Mouse (Mus musculus) thymus, adult 18-20 months (tissue): Measurements from ENCODE around the gene Thy1.

Experiments
- DNase-seq, 2 experiments: peaks; one replicate each; pipeline ENCODE4 v3.0.0; 2022; ENCODE audit warnings: mixed read lengths in 2 of 2

Gene Thy1

DNA sequence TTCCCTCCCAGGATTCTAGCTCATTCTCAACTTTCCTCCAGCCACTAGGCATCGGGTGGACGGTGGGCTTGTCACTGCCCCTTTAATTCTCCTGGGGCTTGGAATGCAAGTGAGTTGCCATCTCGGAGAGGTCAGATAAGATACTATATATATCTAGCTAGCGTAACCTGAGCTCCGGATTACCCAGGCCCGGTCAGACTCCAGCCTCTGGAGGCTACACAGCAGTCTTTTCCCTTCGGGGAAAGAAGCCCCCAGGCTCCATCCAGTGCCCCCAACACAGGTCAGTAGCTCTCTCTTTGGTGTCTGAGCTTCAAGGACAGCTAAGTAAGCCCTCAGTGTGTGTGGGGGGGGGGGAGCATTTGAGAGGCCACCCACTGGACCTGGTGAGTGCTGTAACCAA, 26.1 kb downstream of the Thy1 start:
- no peak for DNase-seq

- DNase-seq = no peak
Measured at GRCm38 (mm10) chr9:44070113-44070843, 27.1 kb downstream of the Thy1 start.

- DNase-seq = no peak
Measured at GRCm38 (mm10) chr9:44070844-44071231, 27.7 kb downstream of the Thy1 start.

DNA sequence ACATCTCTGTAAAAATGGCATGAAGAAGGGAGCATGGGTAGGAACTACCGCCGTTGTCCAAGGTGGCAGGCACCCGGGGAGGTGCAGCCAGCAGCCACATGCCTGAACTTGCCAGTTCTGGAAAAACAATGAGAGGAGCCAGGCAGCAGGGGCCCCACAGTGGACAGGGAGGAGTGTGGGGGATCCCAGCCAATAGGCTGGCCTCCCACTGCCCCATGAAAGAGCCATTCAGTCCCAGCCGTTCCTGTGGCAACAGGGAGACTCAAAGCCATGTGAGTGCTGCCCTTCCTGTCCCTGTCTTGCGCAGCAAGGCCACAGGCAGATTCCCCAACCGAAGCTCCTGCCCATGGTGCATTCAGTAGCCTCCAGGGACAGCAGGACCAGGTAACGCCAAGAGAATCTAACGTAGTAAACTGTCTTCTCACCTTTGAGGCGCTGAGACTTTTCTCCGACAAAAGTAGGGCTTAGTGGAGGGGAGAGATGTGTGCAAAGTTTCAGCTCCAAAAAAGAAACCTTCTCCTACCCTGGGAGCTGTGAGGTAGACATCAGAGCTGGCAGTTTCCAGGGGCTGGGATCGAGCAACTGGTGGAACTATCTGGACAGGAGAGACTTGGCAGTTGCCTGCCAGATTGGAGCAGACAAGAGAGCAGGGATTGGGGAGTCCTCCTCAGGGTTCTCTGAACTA, 28.9 kb downstream of the Thy1 start:
- DNase-seq = no peak

DNA sequence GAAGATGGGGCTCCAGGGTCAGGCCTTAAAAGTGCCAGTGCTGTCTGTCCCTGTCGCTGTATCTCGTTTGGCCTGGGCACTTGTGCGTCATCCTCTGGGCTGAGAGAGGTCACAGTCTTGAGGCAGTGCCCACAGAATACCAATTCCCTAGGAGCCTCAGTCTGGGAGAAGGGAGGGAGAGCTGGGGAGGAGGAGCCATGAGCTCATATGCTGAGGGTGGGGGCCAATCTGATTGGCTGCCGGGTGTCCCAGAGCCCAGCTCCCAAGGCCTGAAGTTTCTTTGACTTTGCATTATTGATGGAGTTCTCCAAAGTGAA, 29.4 kb downstream of the Thy1 start:
- no peak for DNase-seq

DNA sequence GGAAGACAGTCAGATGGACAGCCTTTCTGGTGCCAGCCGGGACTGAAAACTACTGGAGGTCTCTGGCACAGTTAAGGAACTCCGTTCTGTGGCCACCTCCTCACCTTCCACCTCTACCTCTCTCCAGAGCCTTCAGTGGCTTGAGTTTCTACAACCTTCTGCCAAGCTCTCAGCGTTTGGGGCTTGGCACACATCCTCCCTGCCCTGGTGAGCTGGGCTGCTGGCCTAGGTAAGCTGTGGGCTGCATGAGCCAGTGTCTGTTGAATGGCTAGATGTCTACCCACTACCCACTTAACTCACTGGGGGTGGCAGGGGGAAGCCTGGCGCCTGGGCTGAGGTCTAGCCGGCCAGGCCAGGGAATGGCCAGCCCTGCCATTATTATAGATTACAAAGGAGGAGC, 29.9 kb downstream of the Thy1 start:
- DNase-seq = no peak

GRCm38 (mm10) chr9:44074395-44075275, 31.5 kb downstream of the Thy1 start:
- no peak for DNase-seq

- no peak for DNase-seq
Measured at GRCm38 (mm10) chr9:44075276-44075995, 32.3 kb downstream of the Thy1 start.

GRCm38 (mm10) chr9:44075996-44076763, 33.0 kb downstream of the Thy1 start:
- no peak for DNase-seq

DNA sequence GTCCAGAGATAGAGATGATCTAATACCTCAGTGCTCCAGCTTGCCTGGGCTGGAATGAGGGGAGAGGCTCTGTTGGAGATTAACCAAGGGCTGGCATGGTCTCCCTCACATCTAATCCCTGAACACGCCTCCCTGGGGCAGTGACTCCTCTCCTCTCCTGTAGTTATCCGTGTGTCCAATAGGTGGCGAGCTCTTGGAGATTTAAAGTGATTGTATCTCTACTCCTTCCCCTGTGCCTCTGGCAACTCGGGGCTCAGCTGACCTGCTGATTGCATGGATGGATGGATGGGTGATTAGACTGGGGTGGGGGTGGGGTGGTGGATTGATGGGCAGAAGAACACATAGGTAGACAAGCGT, 33.6 kb downstream of the Thy1 start:
- no peak for DNase-seq

- no peak for DNase-seq
Measured at GRCm38 (mm10) chr9:44077266-44077910, 34.2 kb downstream of the Thy1 start.

GRCm38 (mm10) chr9:44078136-44078797, 35.1 kb downstream of the Thy1 start:
- no peak for DNase-seq

- no peak for DNase-seq
Measured at GRCm38 (mm10) chr9:44078955-44079756, 36.0 kb downstream of the Thy1 start.

DNA sequence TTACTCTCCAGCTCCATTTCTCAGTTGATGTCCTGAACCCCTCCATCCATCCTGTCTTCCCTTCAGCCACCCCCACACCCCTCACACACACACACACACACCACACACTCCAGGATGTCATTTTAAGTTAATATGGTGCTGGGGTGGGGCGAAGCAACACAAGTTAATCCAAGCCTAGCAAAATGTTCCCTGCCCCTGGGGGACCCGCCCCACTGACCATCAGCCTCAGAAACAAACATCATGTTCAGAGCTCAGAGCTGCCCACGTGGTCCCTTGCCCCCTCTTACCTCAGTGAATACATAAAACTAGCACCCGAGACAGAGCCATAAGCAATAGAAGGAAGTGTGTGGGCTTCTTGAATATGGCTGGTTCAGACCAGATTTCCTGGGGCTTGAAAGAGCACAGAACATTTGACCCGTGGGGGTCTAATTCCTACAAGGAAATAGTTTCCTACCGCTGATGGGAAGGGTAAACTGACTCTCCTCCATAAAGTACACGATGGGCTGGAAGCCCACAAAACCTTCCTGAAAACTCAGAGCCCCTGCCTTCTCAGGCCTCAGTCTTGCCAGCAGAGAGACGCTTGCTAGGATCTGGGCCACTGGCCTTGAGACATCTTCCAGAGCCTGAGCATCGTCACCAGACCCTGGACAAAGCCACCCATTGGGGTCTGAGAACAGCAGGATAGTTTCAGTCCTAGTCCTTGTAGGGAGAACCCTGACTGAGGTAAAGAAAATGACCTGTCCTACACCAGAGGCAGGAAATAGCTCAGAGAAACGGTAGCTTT, 37.0 kb downstream of the Thy1 start:
- no peak for DNase-seq

GRCm38 (mm10) chr9:44080953-44081352, 37.8 kb downstream of the Thy1 start:
- DNase-seq = no peak

GRCm38 (mm10) chr9:44081581-44081980, 38.4 kb downstream of the Thy1 start:
- no peak for DNase-seq

DNA sequence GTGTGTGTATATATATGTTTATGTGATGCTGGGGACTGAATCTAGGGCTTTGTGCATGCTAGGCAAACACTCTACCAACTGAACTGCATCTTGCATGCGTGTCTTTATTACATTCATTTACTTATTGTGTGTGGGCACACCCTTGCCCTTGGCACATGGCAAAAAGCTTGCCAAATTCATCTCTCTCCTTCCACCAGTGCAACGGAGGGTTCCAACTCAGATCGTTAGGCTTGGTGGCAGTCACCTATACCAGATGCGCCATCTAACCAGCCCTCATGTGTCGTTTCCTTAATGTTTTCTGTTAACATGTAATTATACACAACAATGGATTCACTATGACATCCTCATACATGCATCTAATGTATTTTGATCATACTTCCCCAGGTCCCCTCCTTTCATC, 39.1 kb downstream of the Thy1 start:
- DNase-seq = no peak

DNA sequence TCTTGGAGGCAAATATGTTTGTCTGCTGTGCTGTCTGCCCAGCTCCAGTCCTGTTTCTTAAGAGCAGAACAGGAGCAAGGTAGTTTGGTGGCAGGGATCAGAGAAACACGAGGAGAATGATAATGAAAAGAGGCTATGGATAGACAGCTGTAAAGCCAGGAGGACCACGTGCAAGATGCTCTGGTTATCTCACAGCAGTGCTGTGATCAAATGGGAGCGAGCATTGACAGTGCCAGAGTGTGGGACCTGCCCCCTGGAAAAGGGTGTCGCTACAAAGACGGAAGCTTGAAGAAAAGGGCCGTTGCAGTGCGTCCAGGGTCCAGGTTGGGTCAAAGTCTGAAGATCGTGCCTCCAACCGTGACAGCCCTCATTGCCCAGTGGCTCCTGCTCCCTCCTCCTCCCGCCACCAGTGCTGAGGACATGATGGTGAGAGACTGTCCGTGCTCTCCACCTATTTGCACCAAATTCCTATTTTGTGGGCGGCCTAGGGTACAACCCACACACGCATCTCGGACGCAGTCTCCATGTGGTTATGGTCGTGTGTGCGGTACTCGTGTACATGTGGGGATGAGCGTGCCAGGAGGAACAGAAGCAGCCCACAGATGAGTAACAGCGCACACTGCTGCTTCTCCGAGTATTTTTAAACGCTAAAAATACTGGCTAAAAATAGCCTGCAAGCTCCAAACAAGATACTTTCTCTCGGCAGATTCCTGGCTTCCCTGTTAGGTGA, 40.4 kb downstream of the Thy1 start:
- no peak for DNase-seq

DNA sequence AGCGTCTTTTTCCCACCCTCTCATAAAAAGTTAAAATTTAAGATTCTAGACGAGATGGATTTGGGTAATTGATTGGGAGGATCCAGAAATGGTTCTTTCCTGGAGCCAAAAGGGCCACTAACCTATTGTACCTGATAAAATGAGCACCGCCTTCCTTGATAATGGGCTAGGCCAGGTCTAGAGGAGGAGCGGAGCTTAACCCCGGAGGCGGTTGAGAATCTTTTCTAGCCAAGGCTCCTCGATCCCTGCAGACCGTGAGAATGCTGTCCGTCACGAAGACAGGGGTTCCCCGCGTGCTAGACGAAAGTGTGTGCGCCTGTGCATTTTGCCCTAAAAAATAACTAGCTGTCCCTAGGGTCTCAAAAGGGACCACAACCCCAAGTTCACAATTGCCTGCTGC, 41.1 kb downstream of the Thy1 start:
- no peak for DNase-seq
